Mouse (Mus musculus) erythroid progenitor cell, adult 5-6 weeks (primary cell): ENCODE results near the gene Zfp935. TPM values are rescaled to one million over a fixed set of nuclear protein-coding genes. Genes with fewer than 3 reads are reported as not detected.
"Not testable (repeated sequence)": the region's sequence is repeated elsewhere in the genome, so short reads cannot be mapped to it uniquely, and the experiment has no call there.

Source experiments
- ATAC-seq: replicated peaks from 2 replicates; pipeline ENCODE4 v1.8.0; 2016; ENCODE audit warnings: moderate number of reproducible peaks, mild to moderate bottlenecking, moderate TSS enrichment, inconsistent platforms; ENCODE audit not compliant: poor library complexity, low FRiP score, severe bottlenecking
- total RNA-seq, 2 experiments: library from RNA; stranded (forward) in 1 of 2; stranded (reverse) in 1 of 2; fragments of 150-400 nt in 1 of 2; fragments of 186-747, 209-891 nt in 1 of 2; gene quantifications; 2 replicates each; pipeline versions ENCODE4 v1.2.3 to v1.2.4; 2015 to 2017; ENCODE audit warnings: low replicate concordance in 2 of 2

The Zfp935 gene
- total RNA-seq (2015; ENCODE audit: low replicate concordance): 4.3 TPM in 1 of 2 replicates, not detected in the other
- 3.5 TPM in 1 of 2 replicates, not detected in the other for total RNA-seq (2017; ENCODE audit: low replicate concordance)

DNA sequence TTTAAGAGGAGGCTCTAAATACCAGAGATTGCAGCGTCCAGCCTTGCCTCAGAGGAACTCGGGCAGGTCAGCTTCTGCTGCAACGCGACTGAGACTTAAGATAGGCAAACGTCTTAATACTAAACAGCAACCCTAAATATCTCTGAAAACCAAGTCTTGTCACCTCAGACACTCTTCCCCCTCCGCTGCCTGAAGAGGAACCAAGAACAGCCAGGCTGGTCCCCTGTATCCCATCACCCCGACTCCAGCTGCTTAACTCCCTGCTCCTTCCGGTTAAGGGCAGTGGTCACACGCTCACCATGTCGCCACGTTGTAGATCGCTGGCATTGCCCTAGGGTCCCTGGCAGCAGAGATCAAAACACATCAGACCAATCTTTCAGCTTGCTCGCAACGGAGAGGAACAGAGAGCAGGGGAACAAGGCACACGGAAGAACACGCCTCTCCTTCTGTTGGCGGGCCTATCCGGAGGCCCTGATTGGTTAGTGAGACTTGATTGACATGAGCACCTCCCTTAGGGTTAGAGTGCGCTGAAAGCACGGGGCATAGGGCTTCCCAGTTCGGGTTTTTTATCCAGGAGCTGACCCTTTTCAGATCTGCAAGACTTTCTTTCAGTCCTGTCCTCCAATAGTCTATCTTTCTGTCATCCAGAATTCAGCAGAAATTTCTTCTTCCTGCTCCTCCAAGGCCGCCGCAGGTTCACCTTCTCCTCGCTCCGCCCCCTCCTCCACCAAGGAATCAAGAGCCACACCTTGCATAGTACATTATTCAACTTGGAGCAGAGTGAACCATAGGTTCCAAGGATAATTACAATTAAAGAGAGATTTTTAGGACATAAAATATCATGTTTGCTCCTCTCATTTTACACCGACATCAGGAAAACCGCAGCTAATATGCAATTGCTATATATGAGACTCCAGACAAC is at the start of gene Zfp935:
TSS of gene Zfp935 (minus strand) at position 323 of the 922 bp plus-strand sequence.
- ATAC-seq: peak; percentile 75

DNA sequence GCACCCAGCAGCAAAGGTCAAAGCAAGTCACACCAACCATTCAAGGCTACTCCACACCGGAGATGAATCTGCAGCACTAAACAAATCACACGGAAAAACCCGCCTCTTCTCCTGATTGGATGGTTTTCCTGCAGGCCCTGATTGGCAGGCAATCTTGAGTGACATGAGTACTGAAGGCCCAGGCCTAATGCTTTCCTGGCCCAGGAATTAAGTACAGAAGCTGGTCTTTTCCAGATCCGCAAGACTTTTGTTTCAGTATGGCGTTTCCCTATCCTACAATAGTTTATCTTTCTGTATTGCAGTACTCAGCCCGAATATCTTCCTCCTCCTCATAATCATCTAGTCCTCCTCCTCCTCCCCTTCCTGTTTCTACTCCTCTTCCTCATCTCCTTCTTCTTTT is 12.8 kb upstream of the Zfp935 start, which contains the start of gene Zfp934:
TSS of gene Zfp934 (minus strand) at position 101 of the 400 bp plus-strand sequence.
- ATAC-seq: not testable (repeated sequence)

DNA sequence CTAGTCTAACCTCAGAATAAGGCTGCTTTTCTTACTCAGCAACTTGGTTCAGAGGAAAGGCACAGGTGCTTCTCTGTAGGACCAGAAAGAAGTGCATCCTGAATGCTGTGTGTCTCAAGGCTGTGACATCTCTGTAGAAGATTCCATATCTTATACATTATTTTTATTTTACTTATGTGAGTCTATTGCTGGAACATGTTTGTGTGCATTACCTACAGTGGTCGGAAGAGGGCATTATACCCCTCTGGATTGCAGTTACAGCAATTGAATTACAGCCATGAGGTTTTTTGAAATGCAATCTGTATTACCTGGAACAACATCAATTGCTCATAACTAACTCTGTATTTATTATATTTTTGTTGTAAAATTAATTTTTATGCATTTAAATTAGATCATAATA is 3.4 kb upstream of the Zfp935 start:
- ATAC-seq: not testable (repeated sequence)

DNA sequence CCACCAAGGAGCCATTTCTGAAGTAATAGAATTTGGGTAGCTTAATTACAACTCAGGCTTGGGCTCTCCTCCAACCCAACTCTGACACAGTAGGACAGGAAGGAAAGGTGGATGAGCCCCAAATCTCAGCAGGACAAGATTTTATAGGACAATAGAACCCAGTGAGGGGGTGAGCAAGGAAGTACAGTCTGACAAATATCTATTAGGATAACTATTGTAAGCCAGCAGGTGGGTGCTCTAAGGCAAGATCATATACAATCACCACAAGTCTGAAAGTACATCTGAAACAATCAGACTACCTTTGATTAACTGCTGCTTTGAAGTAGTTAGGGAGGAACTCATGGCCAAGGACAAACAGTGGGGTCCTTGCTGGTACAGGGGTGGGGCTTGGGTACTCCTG is 28.2 kb downstream of the Zfp935 start:
- not testable (repeated sequence) for ATAC-seq

DNA sequence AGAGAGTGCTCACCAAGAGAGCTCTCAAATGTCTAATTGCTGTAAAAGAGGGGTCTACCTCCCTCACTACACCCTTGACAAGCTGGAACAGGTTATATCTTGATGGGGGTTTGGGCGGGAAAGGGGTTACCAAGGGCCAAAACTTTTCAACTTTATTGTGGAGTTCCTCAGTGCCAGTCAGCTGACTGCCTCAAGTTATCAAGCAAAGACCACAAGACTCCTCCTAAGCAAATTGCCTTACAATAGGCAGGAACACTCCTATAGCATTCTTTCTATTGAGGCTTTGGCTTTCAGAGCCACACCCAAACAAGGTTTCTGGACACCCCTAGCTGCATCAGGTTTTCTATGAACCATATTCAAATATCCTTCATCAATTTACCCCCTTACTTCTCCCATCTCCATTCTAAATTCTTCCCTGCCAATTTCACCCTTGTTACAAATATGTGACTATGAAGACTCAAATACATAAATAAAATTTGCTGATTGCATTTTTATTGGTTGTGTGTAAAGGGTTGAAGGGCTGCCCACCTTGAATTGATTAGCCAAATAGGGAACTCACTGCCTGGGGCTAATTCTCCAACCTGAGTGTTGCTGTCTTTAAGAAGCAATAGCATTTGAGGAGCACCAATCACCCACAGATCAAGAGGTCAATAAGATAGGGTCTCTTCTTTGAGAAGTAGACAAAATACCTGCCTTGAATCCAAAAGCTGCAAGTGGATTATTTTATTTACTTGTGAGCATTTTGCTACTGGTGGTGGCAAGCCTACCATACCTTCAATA is 47.5 kb downstream of the Zfp935 start:
- ATAC-seq: not testable (repeated sequence)

DNA sequence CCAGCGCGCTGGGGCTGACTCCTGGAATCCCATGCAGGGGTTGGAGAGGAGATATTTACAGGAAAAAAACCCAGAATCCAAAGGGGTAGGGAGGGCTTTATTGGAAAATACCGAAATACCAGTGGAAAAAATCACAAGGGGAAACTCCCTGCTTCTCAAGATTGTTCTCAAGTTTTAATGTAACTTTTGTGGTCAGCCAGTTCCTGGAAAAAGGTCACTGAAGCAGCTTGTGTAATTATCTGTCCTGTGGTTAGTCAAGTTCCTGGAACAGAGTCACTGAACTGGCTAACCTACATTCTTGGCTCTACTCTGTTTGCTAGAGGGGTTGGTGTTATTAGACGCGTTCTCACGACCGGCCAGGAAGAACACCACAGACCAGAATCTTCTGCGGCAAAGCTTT is 85.7 kb downstream of the Zfp935 start:
- not testable (repeated sequence) for ATAC-seq

DNA sequence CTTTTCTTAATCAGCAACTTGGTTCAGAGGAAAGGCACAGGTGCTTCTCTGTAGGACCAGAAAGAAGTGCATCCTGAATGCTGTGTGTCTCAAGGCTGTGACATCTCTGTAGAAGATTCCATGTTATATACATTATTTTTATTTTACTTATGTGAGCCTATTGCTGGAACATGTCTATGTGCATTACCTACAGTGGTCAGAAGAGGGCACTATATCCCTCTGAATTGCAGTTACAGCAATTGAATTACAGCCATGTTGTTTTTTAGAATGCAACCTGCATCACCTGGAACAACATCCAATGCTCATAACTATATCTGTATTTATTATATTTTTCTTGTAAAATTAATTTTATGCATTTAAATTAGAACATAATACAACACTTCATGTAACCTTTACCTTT is 88.4 kb downstream of the Zfp935 start:
- not testable (repeated sequence) for ATAC-seq

DNA sequence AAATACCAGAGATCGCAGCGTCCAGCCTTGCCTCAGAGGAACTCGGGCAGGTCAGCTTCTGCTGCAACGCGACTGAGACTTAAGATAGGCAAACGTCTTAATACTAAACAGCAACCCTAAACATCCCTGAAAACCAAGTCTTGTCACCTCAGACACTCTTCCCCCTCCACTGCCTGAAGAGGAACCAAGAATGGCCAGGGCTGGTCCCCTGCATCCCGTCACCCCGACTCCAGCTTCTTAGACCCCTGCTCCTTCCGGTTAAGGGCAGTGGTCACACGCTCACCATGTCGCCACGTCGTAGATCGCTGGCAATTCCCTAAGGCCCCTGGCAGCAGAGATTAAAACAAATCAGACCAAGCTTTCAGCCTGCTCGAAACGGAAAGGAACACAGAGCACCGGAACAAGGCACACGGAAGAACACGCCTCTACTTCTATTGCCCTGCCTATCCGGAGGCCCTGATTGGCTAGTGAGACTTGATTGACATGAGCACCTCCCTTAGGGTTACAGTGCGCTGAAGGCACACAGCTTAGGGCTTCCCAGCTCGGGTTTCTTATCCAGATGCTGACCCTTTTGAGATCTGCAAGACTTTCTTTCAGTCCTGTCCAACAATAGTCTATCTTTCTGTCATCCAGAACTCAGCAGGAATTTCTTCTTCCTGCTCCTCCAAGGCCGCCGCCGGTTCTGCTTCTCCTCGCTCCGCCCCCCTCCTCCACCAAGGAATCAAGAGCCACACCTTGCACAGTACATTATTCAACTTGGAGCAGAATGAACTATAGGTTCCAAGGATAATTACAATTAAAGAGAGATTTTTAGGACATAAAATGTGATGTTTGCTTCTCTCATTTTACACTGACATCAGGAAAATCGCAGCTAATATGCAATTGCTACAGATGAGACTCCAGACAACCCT is 91.6 kb downstream of the Zfp935 start, which contains the start of gene Gm49359:
TSS of gene Gm49359 (minus strand) at position 409 of the 911 bp plus-strand sequence.
- peak; percentile 96 for ATAC-seq

Other genes starting within 250 kb of the Zfp935 start
- gene Gm3604, start 175.3 kb downstream of the Zfp935 start, total RNA-seq (2015; ENCODE audit: low replicate concordance): 4.2 and 12.6 TPM in 2 replicates
- 5.5 and 7.3 TPM in 2 replicates for gene Gm3604, start 175.3 kb downstream of the Zfp935 start, total RNA-seq (2017; ENCODE audit: low replicate concordance)
- gene Gm49359, start 91.7 kb downstream of the Zfp935 start, total RNA-seq (2015; ENCODE audit: low replicate concordance): 1.8 TPM in 1 of 2 replicates, not detected in the other
- 0.51 and 1.6 TPM in 2 replicates for gene Gm49359, start 91.7 kb downstream of the Zfp935 start, total RNA-seq (2017; ENCODE audit: low replicate concordance)
- 5.0 and 12.2 TPM in 2 replicates for gene Zfp934, start 12.7 kb upstream of the Zfp935 start, total RNA-seq (2015; ENCODE audit: low replicate concordance)
- 6.8 and 7.0 TPM in 2 replicates for gene Zfp934, start 12.7 kb upstream of the Zfp935 start, total RNA-seq (2017; ENCODE audit: low replicate concordance)
- 1.8 and 4.2 TPM in 2 replicates for gene 6720489N17Rik, start 65.7 kb upstream of the Zfp935 start, total RNA-seq (2015; ENCODE audit: low replicate concordance)
- 4.9 and 33.1 TPM in 2 replicates for gene 6720489N17Rik, start 65.7 kb upstream of the Zfp935 start, total RNA-seq (2017; ENCODE audit: low replicate concordance)
- 8.0 and 10.1 TPM in 2 replicates for gene Platr25, start 202.2 kb upstream of the Zfp935 start, total RNA-seq (2015; ENCODE audit: low replicate concordance)
- 7.8 and 10.3 TPM in 2 replicates for gene Platr25, start 202.2 kb upstream of the Zfp935 start, total RNA-seq (2017; ENCODE audit: low replicate concordance)
- gene Gm5141, start 227.3 kb upstream of the Zfp935 start, total RNA-seq (2015; ENCODE audit: low replicate concordance): 0.72 and 1.3 TPM in 2 replicates
- gene Gm5141, start 227.3 kb upstream of the Zfp935 start, total RNA-seq (2017; ENCODE audit: low replicate concordance): 0.77 TPM in 1 of 2 replicates, not detected in the other